Mouse (Mus musculus): Measurements from ENCODE around the gene Csmd2.
"Not testable (repeated sequence)": the region's sequence is repeated elsewhere in the genome, so short reads cannot be mapped to it uniquely, and the experiment has no call there.

GRCm38 (mm10) chr4:128543956-128544486, 556.4 kb downstream of the Csmd2 start:
- TF ChIP-seq CTCF (IDR thresholded peaks at IDR 0.05; ENCODE audit: borderline replicate concordance, insufficient read depth, low read depth, low read length); POLR2A (IDR thresholded peaks at IDR 0.05; ENCODE audit: borderline replicate concordance, insufficient read depth, low read length): not testable (repeated sequence)
